Mouse (Mus musculus): ENCODE measurements at regions not wholly inside any gene's neighbourhood (a gene's known extent, or its start where the extent isn't known, plus 50 kb on each side); places are given as distances from the start of the nearest gene placed in this dataset.

GRCm38 (mm10) chr14:97170841-97171240, 651.9 kb upstream of the Klhl1 start:
- Histone ChIP-seq H3K4me3 (replicated peaks; ENCODE audit: extremely low read depth, low read depth, low read length) (no peak overlapping the region), H3K4me1 (ENCODE audit: control insufficient read depth, insufficient read depth, low read length) (no peaks in the 10 kb centered on the region)
- DNase-seq: no peak
- 80% methylated on average over 2 of the region's 2 CpGs for WGBS
- TF ChIP-seq CTCF (IDR thresholded peaks at IDR 0.05; ENCODE audit: insufficient read depth, low read length) (no peak), POLR2A (IDR thresholded peaks at IDR 0.05; ENCODE audit: borderline replicate concordance, extremely low read depth, low read depth, low read length) (no peak)

DNA sequence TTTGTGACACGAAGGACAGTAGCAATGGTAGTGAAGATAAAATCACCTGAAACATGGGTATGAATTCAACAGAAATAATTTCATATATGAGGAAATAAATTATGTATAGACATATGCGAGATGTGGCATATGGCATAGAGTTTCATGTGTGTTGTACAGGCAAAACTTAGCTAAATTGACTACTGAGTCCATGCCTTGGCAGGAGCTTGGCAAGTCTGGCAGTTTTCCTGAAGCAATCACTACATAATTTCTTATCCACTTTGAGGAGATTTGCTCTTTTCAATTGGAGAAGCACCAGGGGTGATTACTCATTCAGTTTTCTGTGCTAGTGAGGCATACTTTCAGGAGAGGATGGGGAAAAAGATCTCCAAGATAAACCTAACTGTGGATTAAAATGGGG, 646.9 kb upstream of the Klhl1 start:
- 89% methylated on average over 2 of the region's 2 CpGs for WGBS
- no peak for DNase-seq
- TF ChIP-seq POLR2A (IDR thresholded peaks at IDR 0.05; ENCODE audit: borderline replicate concordance, extremely low read depth, low read depth, low read length) (no peak), CTCF (IDR thresholded peaks at IDR 0.05; ENCODE audit: insufficient read depth, low read length) (no peak)
- H3K4me3 ChIP-seq (replicated peaks; ENCODE audit: extremely low read depth, low read depth, low read length): no peak overlapping the region
- no peaks in the 10 kb centered on the region for H3K4me1 ChIP-seq (ENCODE audit: control insufficient read depth, insufficient read depth, low read length)

- no peaks in the 10 kb centered on the region for H3K4me1 ChIP-seq (ENCODE audit: control insufficient read depth, insufficient read depth, low read length)
- 77% methylated on average over 9 of the region's 9 CpGs for WGBS
- no peak for DNase-seq
- no peak for TF ChIP-seq POLR2A (IDR thresholded peaks at IDR 0.05; ENCODE audit: borderline replicate concordance, extremely low read depth, low read depth, low read length)
- H3K4me3 ChIP-seq (replicated peaks; ENCODE audit: extremely low read depth, low read depth, low read length): no peak overlapping the region
Measured at GRCm38 (mm10) chr14:97148997-97149653, 630.2 kb upstream of the Klhl1 start.

GRCm38 (mm10) chr14:97115918-97116635, 597.2 kb upstream of the Klhl1 start:
- TF ChIP-seq CTCF (IDR thresholded peaks at IDR 0.05; ENCODE audit: insufficient read depth, low read length) (no peak), POLR2A (IDR thresholded peaks at IDR 0.05; ENCODE audit: borderline replicate concordance, extremely low read depth, low read depth, low read length) (no peak)
- Histone ChIP-seq H3K4me1 (ENCODE audit: control insufficient read depth, insufficient read depth, low read length) (no peaks in the 10 kb centered on the region), H3K4me3 (replicated peaks; ENCODE audit: extremely low read depth, low read depth, low read length) (no peak overlapping the region)
- 77% methylated on average over 8 of the region's 8 CpGs for WGBS
- DNase-seq: no peak

DNA sequence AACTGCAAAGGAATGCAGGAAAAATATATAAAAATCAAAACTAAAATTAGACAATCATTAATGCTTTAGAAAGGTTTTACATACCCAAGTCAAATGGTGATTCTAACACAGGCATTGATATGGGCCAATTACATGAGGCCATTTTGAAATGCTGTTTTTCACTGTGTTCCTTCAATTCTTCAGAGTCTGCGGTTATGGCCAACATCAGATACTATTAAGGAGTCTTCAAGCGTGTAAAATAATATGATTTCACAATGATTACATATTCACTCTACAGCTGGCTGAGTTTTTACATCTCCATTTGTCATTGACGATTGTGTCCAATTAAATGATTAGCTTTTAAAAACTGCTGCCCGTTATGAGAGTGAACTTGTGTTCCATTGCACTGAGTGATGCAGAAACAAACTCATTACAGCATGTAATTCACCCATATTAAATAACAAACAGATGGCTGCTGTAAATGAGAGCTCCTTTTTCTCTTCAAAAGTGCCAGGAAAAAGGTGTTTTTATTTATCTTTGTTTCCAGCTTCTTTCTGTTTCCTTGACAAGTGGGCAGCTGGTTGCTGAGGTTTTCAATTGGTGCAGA, 582.3 kb upstream of the Klhl1 start:
- 74% methylated on average over 4 of the region's 4 CpGs for WGBS
- DNase-seq: no peak

DNA sequence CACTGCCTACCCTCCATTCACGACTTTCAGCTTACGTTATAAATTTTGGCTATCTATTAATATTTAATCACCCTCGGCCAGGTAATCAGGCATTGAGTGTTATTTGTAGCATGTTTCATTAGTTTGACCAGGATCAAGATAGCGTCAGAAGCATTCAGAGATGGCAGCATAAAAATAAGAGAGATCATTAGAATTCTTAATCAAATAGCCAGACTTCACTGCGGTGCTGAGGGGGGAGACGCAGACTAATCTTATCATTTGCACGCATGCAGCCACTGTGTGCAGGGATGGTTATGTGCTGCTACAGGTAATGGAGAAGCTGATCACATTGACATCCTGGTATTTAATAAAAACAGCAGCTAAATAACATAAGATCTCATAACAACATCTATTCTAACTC, 574.5 kb upstream of the Klhl1 start:
- Histone ChIP-seq H3K4me1 (ENCODE audit: control insufficient read depth, insufficient read depth, low read length) (no peaks in the 10 kb centered on the region), H3K4me3 (replicated peaks; ENCODE audit: extremely low read depth, low read depth, low read length) (no peak overlapping the region)
- 87% methylated on average over 7 of the region's 7 CpGs for WGBS
- no peak for DNase-seq
- TF ChIP-seq CTCF (IDR thresholded peaks at IDR 0.05; ENCODE audit: insufficient read depth, low read length): no peak
- TF ChIP-seq POLR2A (IDR thresholded peaks at IDR 0.05; ENCODE audit: borderline replicate concordance, extremely low read depth, low read depth, low read length): no peak

More for the DNA sequence above, 582.3 kb upstream of the Klhl1 start:
- no peak for TF ChIP-seq CTCF (IDR thresholded peaks at IDR 0.05; ENCODE audit: insufficient read depth, low read length)
- TF ChIP-seq POLR2A (IDR thresholded peaks at IDR 0.05; ENCODE audit: borderline replicate concordance, extremely low read depth, low read depth, low read length): no peak
- Histone ChIP-seq H3K4me1 (ENCODE audit: control insufficient read depth, insufficient read depth, low read length) (no peaks in the 10 kb centered on the region), H3K4me3 (replicated peaks; ENCODE audit: extremely low read depth, low read depth, low read length) (no peak overlapping the region)

DNA sequence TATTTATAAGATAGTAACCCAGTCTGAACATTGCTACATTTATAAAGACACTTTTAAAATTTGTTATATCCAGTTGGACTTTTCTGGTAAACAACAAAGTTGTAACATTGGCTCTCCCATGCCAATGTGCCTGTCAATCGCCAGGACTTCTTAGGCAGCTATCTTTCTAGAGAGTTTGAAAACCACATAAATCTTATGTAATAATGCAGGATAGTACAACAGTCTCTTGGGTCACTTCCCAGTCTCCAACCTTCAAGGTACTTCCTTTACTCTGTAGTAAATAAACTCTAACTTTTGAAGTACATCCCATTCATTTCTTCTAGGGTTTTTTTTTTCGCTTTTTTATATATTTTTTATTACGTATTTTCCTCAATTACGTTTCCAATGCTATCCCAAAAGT, 570.0 kb upstream of the Klhl1 start:
- no peak for DNase-seq
- no peak overlapping the region for H3K4me3 ChIP-seq (replicated peaks; ENCODE audit: extremely low read depth, low read depth, low read length)
- no peaks in the 10 kb centered on the region for H3K4me1 ChIP-seq (ENCODE audit: control insufficient read depth, insufficient read depth, low read length)
- no peak for TF ChIP-seq POLR2A (IDR thresholded peaks at IDR 0.05; ENCODE audit: borderline replicate concordance, extremely low read depth, low read depth, low read length)
- no peak for TF ChIP-seq CTCF (IDR thresholded peaks at IDR 0.05; ENCODE audit: insufficient read depth, low read length)
- 72% methylated on average over 4 of the region's 4 CpGs for WGBS

DNA sequence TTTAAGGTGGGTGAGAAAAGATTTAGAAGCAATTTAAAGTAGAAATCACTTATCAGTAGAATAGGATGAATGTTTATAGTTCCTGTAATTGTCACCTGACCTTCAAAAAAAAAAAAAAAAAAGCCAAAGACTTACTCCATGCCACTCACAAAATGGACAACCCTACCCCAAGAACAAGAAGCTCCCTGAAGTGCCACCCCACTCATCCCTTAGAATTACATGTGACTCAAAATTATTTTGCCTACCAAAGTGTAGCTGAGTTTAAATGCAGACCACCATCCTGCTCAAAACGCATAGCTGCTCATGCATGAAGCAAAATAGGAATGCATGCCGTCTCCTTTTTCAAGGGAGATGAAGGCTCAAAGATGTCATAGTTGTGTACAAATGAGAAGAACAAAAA, 568.4 kb upstream of the Klhl1 start:
- DNase-seq: no peak
- TF ChIP-seq POLR2A (IDR thresholded peaks at IDR 0.05; ENCODE audit: borderline replicate concordance, extremely low read depth, low read depth, low read length) (no peak), CTCF (IDR thresholded peaks at IDR 0.05; ENCODE audit: insufficient read depth, low read length) (no peak)
- WGBS: 72% methylated on average over 2 of the region's 2 CpGs
- Histone ChIP-seq H3K4me1 (ENCODE audit: control insufficient read depth, insufficient read depth, low read length) (no peaks in the 10 kb centered on the region), H3K4me3 (replicated peaks; ENCODE audit: extremely low read depth, low read depth, low read length) (no peak overlapping the region)

GRCm38 (mm10) chr14:97086363-97087309, 567.7 kb upstream of the Klhl1 start:
- TF ChIP-seq POLR2A (IDR thresholded peaks at IDR 0.05; ENCODE audit: borderline replicate concordance, extremely low read depth, low read depth, low read length) (no peak), CTCF (IDR thresholded peaks at IDR 0.05; ENCODE audit: insufficient read depth, low read length) (no peak)
- Histone ChIP-seq H3K4me1 (ENCODE audit: control insufficient read depth, insufficient read depth, low read length) (no peaks in the 10 kb centered on the region), H3K4me3 (replicated peaks; ENCODE audit: extremely low read depth, low read depth, low read length) (no peak overlapping the region)
- WGBS: 74% methylated on average over 5 of the region's 5 CpGs
- no peak for DNase-seq
